Mouse (Mus musculus): Measurements from ENCODE around the gene Tmem54.

DNA sequence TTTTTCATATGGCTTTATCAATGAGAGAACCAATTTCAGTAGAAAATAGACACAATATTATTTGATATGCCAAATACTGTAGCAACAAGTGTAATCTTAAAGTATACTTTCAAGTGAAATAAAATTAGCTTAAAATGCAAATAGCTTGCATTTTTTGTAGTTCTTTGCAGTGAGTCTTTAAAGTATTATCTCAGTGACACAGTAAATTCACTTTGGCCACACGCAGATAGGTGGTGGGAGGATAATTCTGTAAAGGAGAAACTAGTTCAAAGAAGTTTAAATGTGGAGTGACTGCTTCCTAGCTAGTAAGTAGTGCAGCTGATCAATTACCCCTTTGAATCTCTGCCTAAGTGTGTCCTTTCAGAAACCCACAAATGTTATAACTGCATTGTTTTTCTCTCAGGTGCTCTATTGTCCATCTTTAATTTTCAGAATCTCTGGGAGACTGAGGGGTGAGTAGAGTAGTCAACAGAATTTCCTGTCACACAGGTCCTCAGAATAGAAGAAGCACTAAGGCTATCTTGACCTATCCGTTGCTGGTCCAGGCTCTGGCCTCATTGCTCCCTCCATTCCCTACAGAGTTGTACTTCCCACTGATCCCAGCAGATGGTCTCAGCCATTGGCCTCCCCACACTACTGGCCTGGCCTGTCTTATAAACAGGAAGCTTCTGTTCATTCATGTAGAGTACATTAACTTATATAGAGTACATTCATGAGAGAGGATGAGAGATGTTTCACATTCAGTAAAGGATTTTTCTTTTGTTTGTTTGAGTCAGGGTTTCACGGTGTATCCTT, 42.9 kb upstream of the Tmem54 start:
- TF ChIP-seq GATA1 (IDR thresholded peaks at IDR 0.05; ENCODE audit: low read length) (no peak), TAL1 (IDR thresholded peaks at IDR 0.05; ENCODE audit: low read length) (no peak)

Measured in erythroblast, embryonic 14.5 days (primary cell).